Mouse (Mus musculus): ENCODE results near the gene Dock11. TPM values are rescaled to one million over a fixed set of nuclear protein-coding genes. Genes with fewer than 3 reads are reported as not detected.

Gene Dock11
- polyA plus RNA-seq, 1 experiment, result 4.2 TPM

DNA sequence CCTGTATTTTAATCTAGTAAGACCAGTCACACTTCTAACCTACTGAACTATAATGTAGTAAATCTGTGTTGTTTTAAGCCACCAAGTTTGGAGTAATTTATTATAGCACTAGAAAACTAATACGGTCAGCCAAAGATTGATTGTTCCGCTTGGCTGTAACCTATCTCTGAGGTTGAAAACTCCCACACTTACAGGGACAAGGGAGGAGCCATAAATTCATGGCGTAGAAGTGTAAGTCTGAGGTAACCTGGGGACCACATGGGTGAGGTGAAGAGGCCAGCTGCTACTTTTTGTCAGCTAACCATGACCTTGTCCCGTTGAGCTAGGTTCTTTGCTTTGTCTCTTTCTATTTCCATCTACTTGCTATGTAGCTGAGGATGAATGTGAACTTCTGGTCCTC is 61.5 kb downstream of the Dock11 start:
- DNase-seq (ENCODE audit: low spot score), result no peak

DNA sequence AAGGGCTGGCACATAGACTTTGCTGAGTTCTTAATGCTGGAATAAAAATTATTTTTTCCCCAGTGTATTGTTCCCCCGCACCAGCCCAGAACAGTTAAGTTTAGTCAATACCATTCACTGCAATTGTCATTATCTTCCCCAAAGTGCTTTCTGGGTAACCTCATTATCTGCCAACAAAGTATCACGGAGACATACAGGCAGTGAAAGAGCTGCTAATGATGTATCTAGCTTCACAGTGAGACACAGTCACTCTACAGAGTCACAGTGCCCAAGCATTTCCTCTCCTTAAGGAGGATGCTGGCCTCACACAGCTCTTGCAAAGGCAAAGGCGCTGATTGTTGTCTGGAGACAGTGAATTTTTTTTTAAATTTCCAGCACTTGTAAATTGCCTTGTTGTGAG is 63.3 kb downstream of the Dock11 start:
- no peak for DNase-seq (ENCODE audit: low spot score)

DNA sequence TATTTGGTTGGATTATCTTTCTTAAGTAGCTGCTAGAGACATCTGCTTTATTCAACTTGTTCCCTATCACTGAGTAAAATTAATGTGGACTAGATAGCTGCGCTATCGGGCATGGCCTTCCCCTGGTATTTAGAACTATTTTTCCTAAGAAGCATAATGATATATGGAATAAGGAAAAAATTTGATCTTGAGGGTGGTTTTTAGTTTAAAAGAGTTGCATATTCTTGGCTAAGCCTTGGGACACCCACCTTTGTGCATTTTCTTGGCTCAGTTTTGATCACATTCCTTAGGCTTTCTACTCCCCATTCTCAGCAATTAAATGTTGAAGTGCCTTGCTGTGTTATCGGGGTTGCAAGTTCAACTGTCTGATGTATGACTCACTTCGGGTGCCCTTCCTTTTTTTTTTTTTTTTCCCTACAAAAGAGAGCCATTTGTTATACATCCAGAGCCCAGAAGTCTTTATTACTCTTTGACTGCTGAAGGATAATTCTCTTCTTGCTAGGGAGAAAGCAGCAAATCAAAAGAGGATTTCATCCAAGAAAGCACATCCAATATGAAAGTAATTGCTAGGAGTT is 64.0 kb downstream of the Dock11 start:
- DNase-seq (ENCODE audit: low spot score), result no peak

DNA sequence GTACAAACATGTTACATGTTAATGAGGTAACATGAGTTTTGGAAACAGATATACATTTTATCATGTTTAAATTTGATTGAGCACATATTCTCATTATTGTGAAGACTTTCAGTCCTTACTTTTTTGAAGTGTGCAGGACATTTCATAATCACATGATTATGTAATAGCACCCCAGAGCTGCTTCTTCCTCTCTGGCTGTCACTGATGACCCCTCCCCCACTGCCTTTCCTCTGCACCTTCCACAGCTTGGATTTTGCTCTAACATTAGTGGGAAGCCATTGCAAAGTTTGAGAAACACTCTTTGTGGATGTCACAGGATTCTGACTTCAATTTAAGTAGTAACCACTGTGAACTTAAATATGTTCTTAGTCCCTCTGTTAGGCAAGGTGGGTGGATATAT is 67.6 kb downstream of the Dock11 start:
- no peak for DNase-seq (ENCODE audit: low spot score)

DNA sequence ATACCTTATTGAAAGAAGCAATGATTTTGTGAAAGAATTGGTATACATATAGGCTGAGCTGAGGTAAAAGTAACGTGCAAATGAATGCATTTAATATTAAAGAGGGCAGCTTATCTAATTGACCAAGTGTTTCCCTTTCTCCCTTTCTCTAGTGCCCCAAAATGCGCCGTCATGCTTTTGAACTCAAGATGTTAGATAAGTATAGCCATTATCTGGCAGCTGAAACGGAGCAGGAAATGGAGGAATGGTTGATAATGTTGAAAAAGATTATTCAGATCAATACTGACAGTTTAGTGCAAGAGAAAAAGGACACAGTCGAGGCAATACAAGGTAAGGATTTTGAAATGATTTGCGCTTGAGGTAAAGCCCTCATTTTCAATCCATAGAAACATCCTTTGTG is 74.5 kb downstream of the Dock11 start:
- DNase-seq (ENCODE audit: low spot score), result no peak

DNA sequence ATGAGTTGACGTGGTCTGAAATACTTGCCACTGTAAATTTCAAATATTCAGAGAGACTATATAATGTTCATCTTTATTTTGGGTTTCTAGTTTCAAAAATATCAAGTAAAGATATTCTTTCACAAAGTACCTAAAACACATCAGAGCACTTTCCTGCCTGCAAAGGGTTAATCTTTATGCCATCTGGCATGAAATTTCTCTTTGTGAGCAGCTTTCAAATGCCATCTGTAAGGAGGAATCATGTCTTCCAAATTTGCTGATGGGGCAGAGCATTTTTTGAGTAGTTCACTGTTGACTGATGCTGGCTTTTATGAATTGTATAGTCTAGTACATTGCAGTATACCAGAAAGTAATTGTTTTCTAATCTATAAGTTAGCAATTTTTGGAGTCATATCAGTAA is 80.6 kb downstream of the Dock11 start:
- DNase-seq (ENCODE audit: low spot score), result no peak

DNA sequence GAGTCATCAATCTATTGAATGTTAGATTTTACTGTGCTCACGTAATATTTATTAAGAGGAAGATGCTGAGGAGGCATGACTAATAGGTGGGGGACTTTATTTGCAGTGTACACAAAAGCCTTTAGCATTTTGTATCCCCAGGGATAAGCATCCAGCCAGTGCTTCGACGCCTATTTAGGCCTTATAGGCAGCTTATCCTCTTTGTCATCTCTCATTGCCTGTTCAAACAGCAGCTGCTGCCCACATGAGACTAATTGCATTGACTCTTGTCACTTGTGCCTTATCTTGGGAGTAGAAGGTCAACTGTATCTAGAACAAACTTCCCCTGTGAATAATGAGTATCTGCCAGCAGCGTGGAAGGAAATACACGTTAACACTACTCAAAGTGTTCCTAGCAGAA is 88.0 kb downstream of the Dock11 start:
- no peak for DNase-seq (ENCODE audit: low spot score)

DNA sequence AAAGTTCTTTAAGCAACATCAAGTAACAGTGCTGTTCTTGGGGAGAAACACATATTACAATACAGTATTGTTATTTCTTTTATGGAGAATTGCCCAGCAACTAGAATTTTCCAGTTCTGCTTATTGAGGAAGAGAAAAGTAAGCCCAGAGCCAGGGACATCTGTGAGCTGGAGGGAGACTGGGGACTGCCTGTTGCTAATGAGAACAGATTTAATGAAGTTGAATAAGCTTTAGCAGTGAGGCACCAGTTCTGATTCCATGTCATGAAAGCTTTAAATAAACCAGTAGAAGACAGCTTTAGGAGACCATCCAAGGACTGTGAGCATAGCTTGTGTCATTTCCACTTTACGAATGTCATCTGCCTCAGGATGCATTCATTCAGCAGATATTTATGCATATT is 99.3 kb downstream of the Dock11 start:
- no peak for DNase-seq (ENCODE audit: low spot score)

DNA sequence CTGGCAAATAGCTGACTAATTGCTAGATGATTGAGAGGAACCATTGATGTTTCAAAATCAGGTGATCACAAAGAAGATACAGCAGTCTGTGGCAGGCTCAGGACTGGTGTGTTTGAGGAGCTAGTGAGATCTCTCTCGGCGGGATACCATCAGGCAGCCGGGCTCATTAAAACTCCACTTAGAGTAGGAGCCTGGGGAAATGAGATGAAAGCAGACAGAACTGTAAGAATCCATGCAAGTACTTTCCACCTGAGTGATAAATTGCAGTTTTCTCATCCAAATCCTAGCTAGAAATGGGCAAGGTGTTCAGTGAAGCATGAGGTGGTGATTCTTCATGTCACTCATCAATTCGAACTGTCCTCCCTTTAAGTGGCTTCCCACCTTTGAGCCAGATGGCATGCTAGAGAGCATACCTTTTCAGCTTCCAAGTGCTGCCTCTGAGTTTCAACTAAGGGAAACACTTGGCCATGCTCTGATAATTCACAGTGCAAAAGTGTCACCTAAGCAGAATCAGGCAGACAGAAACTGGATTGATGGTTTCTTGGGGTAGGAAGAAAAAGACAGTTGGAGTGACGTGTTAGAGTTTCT is 102.0 kb downstream of the Dock11 start:
- DNase-seq (ENCODE audit: low spot score), result no peak

DNA sequence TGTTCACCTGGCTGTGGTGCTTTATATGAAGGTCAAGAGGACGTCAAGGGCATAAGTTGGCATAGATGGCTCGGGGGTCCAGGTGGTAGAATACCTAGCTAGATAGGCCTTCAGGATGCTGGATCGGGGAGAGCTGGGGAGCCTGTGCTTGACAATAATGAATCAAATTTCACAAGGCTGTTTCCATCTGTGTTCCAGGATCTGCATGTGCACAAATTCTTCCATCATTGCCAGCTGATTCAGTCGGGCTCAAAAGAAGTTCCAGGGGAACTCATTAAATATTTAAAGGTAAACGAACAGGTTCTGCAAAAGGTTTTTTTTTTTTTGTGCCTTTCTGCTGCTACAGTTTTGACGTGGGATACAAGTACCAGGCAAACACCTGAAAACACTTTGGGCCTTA is 105.6 kb downstream of the Dock11 start:
- no peak for DNase-seq (ENCODE audit: low spot score)

DNA sequence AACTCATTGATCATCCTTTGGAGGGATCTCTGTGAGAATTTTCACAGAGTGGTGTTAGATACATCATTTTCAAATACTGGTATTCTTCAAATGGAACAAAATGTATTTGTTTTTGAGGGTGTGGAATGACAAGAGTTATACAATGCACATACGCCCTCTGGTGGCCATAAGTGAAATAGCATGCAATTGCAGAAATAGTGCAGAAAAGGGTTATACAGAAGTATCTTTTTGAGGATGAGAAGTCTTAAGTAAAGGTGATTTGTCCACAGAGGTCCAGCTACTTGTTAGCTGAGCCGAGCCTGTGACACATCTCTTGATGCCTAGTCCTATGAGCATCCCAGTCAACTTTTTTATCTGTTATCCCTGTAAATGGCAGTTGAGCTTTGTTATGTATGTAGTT is 108.4 kb downstream of the Dock11 start:
- no peak for DNase-seq (ENCODE audit: low spot score)

DNA sequence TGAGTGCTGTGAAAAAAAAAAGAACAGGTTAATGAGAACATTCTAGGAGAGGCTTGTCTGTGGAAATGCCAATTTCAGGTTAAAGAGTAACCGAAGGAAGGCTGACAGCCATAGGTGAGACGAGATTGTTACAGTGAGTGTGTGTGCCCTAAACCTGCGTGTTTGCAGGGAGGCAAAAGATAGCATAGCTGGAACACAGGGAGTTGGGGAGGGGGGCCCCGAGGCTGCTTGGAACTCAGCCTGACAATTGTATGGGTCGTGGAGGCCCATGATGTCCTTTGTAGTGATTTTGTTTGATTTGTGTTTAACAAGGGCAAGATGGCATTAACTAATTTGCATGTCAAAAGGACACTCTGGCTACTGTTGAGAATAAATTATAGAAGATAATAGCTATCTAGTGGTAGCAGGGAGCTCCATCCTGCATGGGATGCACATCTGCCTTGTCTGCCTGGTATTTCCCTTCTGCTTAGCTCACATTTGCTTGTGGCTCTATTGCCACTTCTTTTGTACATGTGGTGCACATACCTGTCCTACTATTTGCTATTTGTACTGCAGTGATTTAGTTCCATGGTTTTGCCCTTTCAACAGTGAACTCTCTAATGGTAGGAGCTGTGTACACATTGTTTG is 109.3 kb downstream of the Dock11 start:
- DNase-seq (ENCODE audit: low spot score), result no peak

DNA sequence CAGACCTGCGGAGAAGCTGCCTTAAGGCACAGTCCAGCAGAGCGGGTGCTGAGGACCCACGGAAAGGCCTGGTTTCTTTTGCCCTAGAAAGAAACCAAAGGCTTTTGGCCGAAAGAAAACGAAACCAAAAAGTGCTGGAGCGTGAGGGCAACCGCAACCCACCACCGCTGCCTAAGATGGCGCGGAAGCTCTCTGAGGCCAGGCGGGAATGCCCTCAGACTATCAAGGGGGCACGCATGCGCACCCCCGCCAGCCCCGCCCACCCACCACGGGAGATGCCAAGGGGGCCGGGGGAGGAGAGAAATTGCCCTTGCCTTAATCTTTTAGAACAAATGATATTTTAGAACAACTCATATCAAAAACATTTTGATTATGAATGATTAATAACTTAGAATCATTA is 137.0 kb downstream of the Dock11 start:
- DNase-seq (ENCODE audit: low spot score), result no peak

DNA sequence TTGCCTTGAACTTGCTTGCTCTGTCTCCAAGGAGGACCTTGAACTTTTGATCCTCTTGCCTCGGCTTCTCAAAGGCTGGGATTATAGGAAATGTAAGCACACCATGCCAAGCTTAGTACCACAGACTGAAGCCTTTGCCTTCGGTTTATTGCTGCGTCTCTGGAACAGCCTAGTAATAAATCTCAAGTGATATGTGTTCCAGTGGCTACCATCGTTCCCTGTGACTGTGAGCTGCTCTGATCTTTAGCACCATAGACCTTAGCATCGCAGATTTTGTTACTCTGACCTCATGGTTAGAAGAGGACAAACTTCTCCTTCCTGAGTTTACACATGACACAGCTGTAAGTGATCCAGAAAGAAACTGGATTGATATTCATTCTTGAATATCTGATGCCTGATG is 142.5 kb downstream of the Dock11 start:
- no peak for DNase-seq (ENCODE audit: low spot score)

DNA sequence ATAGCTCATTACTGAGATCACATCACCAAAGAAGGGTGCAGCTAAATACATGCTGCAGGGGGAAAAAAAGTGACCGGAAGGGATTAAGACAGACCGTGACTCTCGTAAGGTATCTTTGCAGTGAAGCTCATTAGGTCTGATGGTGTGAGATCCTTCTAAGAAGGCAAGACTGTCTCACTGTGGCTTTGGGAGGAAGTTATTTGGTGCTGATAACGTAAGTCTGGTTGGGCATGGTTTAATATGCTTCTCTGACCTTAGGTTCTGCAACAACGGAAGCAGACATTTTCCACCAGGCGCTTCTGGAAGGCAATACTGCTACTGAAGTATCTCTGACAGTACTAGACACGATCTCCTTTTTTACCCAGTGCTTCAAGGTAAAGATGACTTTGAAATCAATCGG is 145.4 kb downstream of the Dock11 start:
- DNase-seq (ENCODE audit: low spot score), result no peak

DNA sequence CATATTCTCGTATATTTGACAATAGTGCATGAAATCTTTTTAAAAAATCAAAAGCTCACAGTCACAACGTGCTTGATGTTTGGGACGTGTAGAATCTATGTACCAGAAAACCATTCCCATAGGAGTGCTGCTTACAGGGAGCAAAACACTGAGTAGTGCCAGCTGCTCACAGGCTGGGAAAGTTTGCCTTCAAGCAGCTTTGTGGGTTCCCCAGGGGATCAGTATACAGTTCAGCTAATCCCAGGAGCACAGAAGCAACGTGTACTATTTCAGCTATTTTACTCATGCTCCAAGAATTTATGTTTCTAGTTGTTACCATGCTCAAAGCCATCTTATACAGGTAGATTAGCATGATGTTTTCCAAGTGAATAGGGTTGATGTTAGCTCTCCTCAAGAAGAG is 157.1 kb downstream of the Dock11 start:
- no peak for DNase-seq (ENCODE audit: low spot score)

DNA sequence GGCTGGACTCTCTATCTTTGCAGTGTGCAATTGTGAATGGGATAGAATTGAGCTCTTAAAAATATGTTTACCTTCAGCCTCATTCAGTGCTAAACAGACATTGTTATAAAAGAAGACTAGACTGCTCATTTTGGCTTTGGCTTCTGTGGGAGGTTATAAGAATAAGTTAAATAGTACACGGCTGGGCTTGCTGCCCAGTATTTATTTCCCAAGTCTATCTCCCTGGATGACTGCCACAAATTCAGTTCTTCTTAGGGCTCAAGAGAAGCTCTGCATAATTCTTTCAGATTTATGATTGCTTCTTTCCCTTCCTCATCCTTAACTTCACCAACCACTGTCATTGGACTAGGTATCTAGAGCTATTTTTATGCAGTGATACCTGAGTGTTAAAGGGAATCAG is 158.8 kb downstream of the Dock11 start:
- DNase-seq (ENCODE audit: low spot score), result no peak

DNA sequence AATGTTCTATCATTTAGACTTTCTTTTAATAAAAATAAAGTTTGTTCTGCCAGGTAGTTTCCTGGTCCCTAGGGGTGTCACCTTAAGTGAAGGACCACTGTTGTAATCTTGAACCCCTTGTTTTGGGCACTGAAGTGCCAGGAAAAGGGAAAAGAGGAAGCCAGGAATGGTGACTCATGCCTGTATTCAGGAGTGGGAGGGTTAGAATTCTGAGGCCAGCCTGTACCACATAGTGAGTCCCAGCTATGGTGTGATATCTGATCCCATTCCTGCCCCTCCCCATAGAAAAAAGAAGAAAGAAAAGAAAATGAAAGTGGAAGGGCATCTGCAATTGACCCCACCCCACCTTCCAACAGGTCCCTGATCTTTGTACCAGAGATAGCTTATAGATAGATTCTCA is 161.7 kb downstream of the Dock11 start:
- DNase-seq (ENCODE audit: low spot score), result no peak

DNA sequence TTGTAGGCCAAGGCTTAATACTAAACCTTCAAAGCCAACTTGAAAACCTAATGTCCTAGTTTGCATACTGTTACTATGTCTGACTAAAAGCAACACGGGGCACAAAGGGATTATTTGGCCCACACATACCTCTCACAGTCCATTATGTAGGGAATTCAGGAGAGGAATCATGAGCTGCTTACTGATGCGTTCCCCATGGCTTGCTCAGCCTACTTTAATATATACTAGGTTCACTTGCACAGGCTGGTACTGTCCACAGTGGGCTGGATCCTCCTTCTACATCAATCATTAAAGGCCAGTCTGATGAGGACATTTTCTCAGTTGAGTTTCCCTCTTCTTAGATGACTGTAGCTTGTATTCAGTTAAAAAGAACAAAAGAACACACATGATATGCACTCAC is 185.4 kb downstream of the Dock11 start:
- no peak for DNase-seq (ENCODE audit: low spot score)

DNA sequence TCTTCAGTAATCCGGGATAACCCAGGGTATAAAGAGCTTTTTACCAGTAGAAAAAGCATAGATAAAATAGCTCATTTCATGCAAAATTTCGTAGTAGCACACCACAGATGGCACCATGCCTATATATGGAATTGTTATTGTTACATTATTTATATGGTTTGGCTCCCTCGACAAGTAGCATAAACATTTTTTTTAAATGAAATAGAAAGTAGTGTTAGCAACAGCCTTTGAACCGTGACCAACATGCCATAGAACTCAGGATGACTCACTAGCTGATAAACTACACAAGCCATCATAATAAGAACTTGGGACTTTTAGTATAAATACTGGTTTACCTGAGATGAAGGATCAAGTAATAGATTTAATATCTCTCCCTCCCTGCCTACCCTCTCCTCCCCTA is 188.5 kb downstream of the Dock11 start:
- no peak for DNase-seq (ENCODE audit: low spot score)

DNA sequence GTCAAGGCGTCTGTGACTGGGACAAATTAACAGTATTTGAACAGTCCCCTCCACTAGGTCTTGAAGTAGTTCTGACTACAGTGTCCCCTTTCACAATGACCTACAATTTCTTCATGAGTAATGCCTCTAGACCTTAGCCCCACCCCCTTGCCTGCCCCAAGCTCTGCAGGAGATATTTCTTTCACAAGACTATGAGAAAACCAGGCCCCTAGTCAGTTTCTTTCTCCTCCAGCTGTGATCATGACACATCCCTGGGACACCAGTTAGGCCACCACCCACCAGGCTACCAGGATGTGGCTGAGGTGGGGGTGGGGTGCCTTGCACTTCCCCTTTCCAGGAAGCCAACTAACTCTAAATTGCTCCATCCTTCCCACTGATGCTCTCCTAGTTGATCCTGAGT is 194.3 kb downstream of the Dock11 start:
- DNase-seq (ENCODE audit: low spot score), result no peak

DNA sequence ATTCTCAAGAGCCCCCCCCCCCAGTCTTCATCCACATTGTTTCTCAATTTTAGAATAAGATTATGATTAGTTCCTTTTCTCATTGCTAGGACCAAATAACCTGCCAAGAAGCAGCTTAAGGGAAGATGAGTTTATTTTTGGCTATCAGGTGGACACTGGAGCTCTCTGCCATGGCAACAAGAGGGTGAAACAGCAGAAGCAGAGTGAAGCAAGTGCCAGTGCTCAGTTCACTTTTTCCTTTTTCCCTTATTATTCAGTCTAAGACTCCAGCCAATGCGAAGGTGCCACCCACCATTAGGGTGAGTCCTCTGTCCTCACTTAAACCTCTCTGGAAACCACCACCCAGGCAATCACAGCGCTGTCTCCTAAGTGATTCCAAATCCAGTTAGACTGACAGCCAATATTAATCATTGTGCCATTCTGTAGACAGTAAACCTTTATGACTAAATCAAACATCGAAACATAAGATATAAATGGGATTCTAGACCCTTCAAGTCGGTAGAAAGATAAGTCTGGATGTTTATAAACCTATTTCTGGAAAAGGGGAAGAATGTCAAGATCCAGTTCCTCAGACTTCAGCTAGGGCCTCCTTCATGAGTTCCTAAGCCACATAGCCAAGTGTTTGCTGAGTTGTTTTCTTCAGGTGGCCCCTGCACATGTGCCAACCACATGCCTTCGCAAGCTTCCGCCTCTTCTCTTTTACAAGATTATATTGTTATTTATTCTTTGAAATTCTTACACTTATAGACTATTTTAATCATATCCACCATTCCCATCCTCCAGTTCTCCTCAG is 200.0 kb downstream of the Dock11 start:
- DNase-seq (ENCODE audit: low spot score), result no peak

DNA sequence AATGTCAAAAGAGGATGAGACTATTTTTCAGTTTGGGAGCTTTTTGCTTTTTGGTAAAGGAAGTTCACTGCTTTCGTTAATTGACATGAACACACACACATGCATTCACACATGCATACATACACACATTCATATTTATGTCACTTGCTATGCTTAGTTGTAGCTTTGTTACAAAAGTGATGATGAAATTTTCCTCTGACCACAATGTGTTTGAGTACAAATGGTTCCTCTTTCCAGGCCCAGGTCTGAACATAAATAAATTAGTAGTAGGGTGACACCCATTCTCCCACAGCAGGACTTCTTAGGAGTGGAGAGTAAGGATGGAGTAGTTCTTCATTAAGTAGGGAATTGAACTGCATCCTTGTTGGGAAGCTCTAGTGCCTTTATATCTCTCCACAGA is 212.3 kb downstream of the Dock11 start:
- DNase-seq (ENCODE audit: low spot score), result no peak

Data from urinary bladder, adult 2 months (tissue).